Mouse (Mus musculus): ENCODE measurements around the gene Trdmt1.
A peak's percentile ranks its signal among the peaks of the same experiment; 100 is the strongest.

The Trdmt1 gene

DNA sequence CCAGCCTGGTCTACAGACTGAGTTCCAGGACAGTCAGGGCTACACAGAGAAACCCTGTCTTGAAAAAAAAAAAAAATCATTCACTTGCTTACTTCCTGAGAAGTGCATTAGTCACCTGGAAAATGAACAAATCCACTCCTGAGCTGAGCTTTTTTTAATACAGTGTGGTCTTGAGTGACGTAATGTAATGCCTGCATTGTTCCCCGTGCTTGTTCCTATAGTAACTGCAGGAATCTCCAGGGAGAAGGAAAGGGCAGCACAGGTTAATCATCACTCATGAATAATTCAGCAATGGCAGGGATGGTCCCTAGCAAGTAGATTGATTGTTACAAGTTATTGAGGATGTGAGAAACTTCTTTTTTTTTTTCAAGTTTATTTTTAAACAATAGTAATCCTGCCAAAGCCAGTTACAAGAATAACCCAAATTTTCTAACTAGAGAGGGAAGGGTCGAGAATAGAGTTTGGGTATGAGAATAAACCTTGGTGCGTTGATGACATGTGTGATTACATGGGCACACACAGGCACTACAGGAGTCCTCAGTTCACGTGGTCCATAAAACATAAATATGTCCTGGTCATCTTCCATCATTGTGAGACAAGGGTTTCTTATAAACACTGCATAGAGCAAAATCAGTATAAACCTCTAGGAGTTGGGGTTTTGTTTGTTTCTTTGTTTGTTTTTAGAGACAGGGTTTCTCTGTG lies 44.0 kb downstream of the Trdmt1 start:
- DNase-seq (ENCODE audit: extremely low spot score, low spot score): peak; percentile 23

DNA sequence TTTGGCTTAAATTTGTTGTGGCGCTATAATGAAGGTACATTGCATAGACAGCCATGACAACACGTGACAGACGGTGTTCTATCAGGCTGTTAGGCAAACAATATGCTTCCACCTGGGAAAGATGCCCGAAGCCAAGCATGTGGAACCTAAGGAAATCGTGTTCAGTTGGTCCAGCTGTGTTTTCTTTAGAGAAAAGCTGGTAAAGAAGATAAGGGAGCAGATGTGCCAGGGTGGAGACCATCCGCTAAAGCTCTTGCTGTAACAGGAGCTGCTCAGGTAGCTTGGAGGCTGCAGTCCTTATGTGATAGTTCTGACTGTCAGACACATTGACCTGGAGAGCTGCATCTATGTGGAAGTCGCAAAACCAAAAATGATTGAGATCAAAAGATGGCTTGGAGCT lies 45.3 kb downstream of the Trdmt1 start:
- no peak for DNase-seq (ENCODE audit: extremely low spot score, low spot score)

- DNase-seq (ENCODE audit: extremely low spot score, low spot score): no peak
These were observed 48.4 kb downstream of the Trdmt1 start for GRCm38 (mm10) chr2:13496087-13496486.

DNA sequence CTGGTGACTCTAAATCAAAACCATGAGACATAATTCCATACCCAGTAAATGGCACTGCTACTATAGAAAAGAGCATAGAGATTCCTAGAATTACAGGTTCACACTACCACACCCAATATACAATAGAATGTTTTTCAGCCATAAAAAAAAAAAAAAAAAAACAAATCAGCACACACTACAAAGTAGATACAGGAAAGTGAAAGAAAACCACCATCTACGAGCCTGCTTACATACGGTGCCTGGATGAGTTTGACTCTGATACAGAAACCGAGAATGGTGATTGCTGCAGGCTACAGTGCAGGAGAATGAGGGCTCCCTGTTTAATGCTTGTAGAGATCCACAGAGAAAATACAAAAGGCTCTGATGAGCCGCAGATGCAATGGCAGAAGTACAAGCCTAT lies 51.5 kb downstream of the Trdmt1 start:
- no peak for DNase-seq (ENCODE audit: extremely low spot score, low spot score)

- no peak for DNase-seq (ENCODE audit: extremely low spot score, low spot score)
These were observed 52.7 kb downstream of the Trdmt1 start, which contains the start of gene Cubn for GRCm38 (mm10) chr2:13491734-13492133. Cubn (minus strand) TSS chr2:13491813.

DNA sequence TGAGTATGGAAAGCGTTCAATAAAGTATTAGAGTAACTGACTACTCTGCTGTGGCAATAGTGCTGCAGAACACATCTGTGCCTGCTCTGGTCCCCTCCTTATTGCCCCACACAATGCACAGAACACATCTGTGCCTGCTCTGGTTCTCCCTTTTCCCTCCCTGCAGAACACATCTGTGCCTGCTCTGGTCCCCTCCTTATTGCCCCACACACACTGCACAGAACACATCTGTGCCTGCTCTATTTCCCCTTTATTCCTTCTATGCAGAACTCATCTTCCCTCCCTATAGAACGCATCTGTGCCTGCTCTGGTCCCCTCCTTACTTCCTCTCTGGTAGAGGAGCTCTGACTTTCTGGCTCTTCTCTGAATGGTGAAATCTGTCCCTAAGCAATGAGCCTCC lies 54.0 kb downstream of the Trdmt1 start:
- no peak for DNase-seq (ENCODE audit: extremely low spot score, low spot score)

GRCm38 (mm10) chr2:13486470-13486869 lies 58.0 kb downstream of the Trdmt1 start:
- no peak for DNase-seq (ENCODE audit: extremely low spot score, low spot score)

DNA sequence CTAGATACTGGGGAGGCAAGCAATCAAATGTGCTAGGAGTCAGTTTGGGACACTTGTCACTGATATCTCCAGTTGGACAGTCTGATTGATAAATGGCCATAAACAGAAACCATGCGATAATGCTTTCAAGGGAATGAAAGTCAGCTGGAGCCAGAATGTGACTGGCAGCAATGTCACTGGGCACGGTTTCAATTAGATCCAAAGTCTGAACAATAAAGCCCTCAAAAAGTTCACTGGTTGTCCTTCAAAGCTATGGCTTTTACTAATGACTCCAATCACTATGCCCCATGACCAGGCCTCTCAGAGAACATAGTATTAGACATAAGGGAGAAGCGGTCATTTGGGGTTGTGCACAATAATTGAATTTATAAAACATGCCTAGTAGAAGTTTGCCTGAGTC lies 59.9 kb downstream of the Trdmt1 start:
- no peak for DNase-seq (ENCODE audit: extremely low spot score, low spot score)

DNA sequence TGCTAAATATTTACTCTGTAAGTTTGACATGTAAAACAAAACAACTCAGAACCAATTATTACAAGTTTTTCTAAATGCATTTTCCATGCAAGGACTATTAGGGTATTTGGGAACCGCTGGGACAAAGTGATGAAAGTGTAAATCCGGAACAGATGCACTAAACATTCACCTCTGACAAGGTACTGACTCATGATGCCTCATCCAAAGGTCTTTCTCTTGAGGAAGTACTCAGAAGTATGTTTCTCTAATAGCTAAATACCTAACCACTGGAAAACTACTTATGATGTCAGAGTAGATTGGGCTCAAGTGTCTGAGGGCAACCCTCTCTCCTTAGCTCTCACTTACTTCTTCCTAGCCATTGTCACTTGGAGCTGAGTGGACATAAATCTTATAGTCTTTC lies 63.7 kb downstream of the Trdmt1 start:
- DNase-seq (ENCODE audit: extremely low spot score, low spot score): no peak

- no peak for DNase-seq (ENCODE audit: extremely low spot score, low spot score)
These were observed 65.3 kb downstream of the Trdmt1 start for GRCm38 (mm10) chr2:13479165-13479564.

DNA sequence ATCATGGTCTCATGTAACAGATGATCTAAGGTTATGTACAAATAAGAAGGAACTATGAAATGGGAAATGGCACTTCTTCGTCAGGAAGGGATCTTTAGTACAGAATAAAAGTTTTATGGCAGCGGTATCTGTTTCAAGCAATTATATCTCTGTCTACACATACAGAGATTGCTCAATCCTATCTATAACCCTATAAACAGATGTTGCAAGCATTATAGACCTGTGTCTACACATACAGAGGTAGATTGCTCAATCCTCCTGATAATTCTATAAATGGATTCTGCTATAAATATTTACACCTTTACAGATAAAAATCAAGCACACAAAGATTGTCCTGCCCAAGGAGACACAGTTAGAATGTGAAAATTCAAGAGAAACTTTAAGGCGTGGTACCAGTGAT lies 74.4 kb downstream of the Trdmt1 start:
- no peak for DNase-seq (ENCODE audit: extremely low spot score, low spot score)

DNA sequence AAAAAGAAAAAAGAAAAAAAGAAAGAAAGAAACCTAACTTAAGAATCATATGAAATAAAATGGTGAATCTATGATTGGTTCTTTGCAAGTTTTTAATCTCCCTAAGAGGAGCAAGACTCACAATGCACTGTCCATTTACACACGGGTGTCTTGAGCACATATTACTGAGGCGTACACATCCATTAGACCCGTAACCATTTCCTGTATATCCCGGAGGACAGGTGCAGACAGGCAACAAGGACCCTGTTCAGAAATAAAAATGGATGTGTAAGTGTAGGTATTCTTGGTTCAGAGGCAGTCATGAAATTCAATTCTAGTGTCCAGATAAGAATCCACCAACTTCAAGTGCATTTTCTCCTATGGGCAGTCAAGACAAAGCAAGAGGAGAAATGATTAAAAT lies 74.8 kb downstream of the Trdmt1 start:
- DNase-seq (ENCODE audit: extremely low spot score, low spot score): no peak

DNA sequence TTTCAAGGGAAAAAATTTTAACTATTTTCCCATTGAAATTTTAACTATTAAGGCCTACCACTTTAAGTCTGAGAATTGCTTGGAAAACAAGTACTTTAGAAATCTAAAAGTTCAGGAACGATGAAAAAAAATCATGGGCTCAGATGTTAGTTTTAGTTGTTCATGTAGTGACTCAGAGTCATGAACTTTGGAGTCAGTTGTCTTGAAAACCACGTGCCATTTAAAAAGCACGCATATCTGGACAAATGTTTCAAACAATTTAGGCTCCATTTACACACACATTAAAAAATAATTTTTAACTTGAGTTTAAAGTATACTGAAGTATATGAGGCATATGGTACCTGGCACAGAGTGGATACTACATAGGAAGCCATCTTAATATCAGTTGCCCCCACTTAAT lies 77.8 kb downstream of the Trdmt1 start:
- no peak for DNase-seq (ENCODE audit: extremely low spot score, low spot score)
